Mouse (Mus musculus): ENCODE results near the gene Fezf1. TPM values are rescaled to one million over a fixed set of nuclear protein-coding genes. Genes with fewer than 3 reads are reported as not detected.

Gene Fezf1
- polyA plus RNA-seq, 2 experiments = not detected

- Histone ChIP-seq H3K4me2 (ENCODE audit: low read depth) (no peak overlapping the region), H3K9me3 (ENCODE audit: control insufficient read depth, low read length) (no peaks in the 10 kb centered on the region), H3K27me3 (ENCODE audit: control insufficient read depth, insufficient read depth, low read length) (peaks cover 87% of the 10 kb centered on the region), H3K4me1 (replicated peaks; ENCODE audit: control insufficient read depth in 2 of 2, insufficient read depth in 2 of 2, low read length in 1 of 2) (no peaks in the 10 kb centered on the region), H3K4me3 (ENCODE audit: insufficient read depth in 1 of 2, low read depth in 2 of 2, low read length in 2 of 2) (no peak overlapping the region), H3K9ac (replicated peaks) (no peak overlapping the region), H3K27ac (no peak overlapping the region), H3K36me3 (replicated peaks; ENCODE audit: control insufficient read depth, insufficient read depth, low read depth) (no peaks in the 10 kb centered on the region)
- TF ChIP-seq EP300 (IDR thresholded peaks at IDR 0.05; ENCODE audit: low read depth) = no peak
- TF ChIP-seq CTCF (IDR thresholded peaks at IDR 0.05; ENCODE audit: low read depth) = no peak
- DNase-seq (ENCODE audit: low read depth in 3 of 3, low spot score in 3 of 3) = no peak
- 3% methylated on average over 20 of the region's 20 CpGs for WGBS (ENCODE audit: insufficient replicate concordance)
- no peak for ATAC-seq (ENCODE audit: insufficient read depth)
Observed at GRCm38 (mm10) chr6:23252196-23253135, 4.3 kb upstream of the Fezf1 start.

- Histone ChIP-seq H3K4me3 (ENCODE audit: insufficient read depth in 1 of 2, low read depth in 2 of 2, low read length in 2 of 2) (no peak overlapping the region), H3K9ac (replicated peaks) (no peak overlapping the region), H3K27me3 (ENCODE audit: control insufficient read depth, insufficient read depth, low read length) (peaks cover 91% of the 10 kb centered on the region), H3K4me1 (replicated peaks; ENCODE audit: control insufficient read depth in 2 of 2, insufficient read depth in 2 of 2, low read length in 1 of 2) (no peaks in the 10 kb centered on the region), H3K4me2 (ENCODE audit: low read depth) (no peak overlapping the region), H3K36me3 (replicated peaks; ENCODE audit: control insufficient read depth, insufficient read depth, low read depth) (no peaks in the 10 kb centered on the region), H3K27ac (no peak overlapping the region), H3K9me3 (ENCODE audit: control insufficient read depth, low read length) (no peaks in the 10 kb centered on the region)
- no peak for DNase-seq (ENCODE audit: low read depth in 3 of 3, low spot score in 3 of 3)
- no peak for TF ChIP-seq EP300 (IDR thresholded peaks at IDR 0.05; ENCODE audit: low read depth)
- 6% methylated on average over 3 of the region's 3 CpGs for WGBS (ENCODE audit: insufficient replicate concordance)
- ATAC-seq (ENCODE audit: insufficient read depth) = no peak
Observed at GRCm38 (mm10) chr6:23251431-23251830, 3.3 kb upstream of the Fezf1 start.

- Histone ChIP-seq H3K36me3 (replicated peaks; ENCODE audit: control insufficient read depth, insufficient read depth, low read depth) (no peaks in the 10 kb centered on the region), H3K9me3 (ENCODE audit: control insufficient read depth, low read length) (no peaks in the 10 kb centered on the region), H3K4me1 (replicated peaks; ENCODE audit: control insufficient read depth in 2 of 2, insufficient read depth in 2 of 2, low read length in 1 of 2) (no peaks in the 10 kb centered on the region), H3K27me3 (ENCODE audit: control insufficient read depth, insufficient read depth, low read length) (peaks cover 92% of the 10 kb centered on the region), H3K27ac (no peak overlapping the region), H3K4me2 (ENCODE audit: low read depth) (no peak overlapping the region), H3K4me3 (ENCODE audit: insufficient read depth in 1 of 2, low read depth in 2 of 2, low read length in 2 of 2) (no peak overlapping the region), H3K9ac (replicated peaks) (no peak overlapping the region)
- no peak for ATAC-seq (ENCODE audit: insufficient read depth)
- 2% methylated on average over 22 of the region's 22 CpGs for WGBS (ENCODE audit: insufficient replicate concordance)
- DNase-seq (ENCODE audit: low read depth in 3 of 3, low spot score in 3 of 3) = no peak
- TF ChIP-seq EP300 (IDR thresholded peaks at IDR 0.05; ENCODE audit: low read depth) = no peak
- no peak for TF ChIP-seq CTCF (IDR thresholded peaks at IDR 0.05; ENCODE audit: low read depth)
Observed at GRCm38 (mm10) chr6:23250288-23250955, 2.3 kb upstream of the Fezf1 start.

- no peak overlapping the region for H3K4me2 ChIP-seq (ENCODE audit: low read depth)
- 3% methylated on average over 29 of the region's 29 CpGs for WGBS (ENCODE audit: insufficient replicate concordance)
- peaks cover 92% of the 10 kb centered on the region for H3K27me3 ChIP-seq (ENCODE audit: control insufficient read depth, insufficient read depth, low read length)
- H3K9me3 ChIP-seq (ENCODE audit: control insufficient read depth, low read length) = no peaks in the 10 kb centered on the region
- no peak overlapping the region for H3K27ac ChIP-seq
- TF ChIP-seq EP300 (IDR thresholded peaks at IDR 0.05; ENCODE audit: low read depth) (no peak), CTCF (IDR thresholded peaks at IDR 0.05; ENCODE audit: low read depth) (peak; percentile 10; the same call in 1 of the 2 replicates)
- no peak overlapping the region for H3K4me3 ChIP-seq (ENCODE audit: insufficient read depth in 1 of 2, low read depth in 2 of 2, low read length in 2 of 2)
- no peak for ATAC-seq (ENCODE audit: insufficient read depth)
- no peaks in the 10 kb centered on the region for H3K36me3 ChIP-seq (replicated peaks; ENCODE audit: control insufficient read depth, insufficient read depth, low read depth)
- DNase-seq (ENCODE audit: low read depth in 3 of 3, low spot score in 3 of 3) = no peak
- H3K4me1 ChIP-seq (replicated peaks; ENCODE audit: control insufficient read depth in 2 of 2, insufficient read depth in 2 of 2, low read length in 1 of 2) = no peaks in the 10 kb centered on the region
- H3K9ac ChIP-seq (replicated peaks) = no peak overlapping the region
Observed at GRCm38 (mm10) chr6:23249616-23250287, 1.6 kb upstream of the Fezf1 start.

- no peak for DNase-seq (ENCODE audit: low read depth in 3 of 3, low spot score in 3 of 3)
- no peak for TF ChIP-seq CTCF (IDR thresholded peaks at IDR 0.05; ENCODE audit: low read depth)
- no peak for TF ChIP-seq EP300 (IDR thresholded peaks at IDR 0.05; ENCODE audit: low read depth)
- peaks cover 92% of the 10 kb centered on the region for H3K27me3 ChIP-seq (ENCODE audit: control insufficient read depth, insufficient read depth, low read length)
- ATAC-seq (ENCODE audit: insufficient read depth) = no peak
- no peak overlapping the region for H3K4me2 ChIP-seq (ENCODE audit: low read depth)
- no peak overlapping the region for H3K4me3 ChIP-seq (ENCODE audit: insufficient read depth in 1 of 2, low read depth in 2 of 2, low read length in 2 of 2)
- no peaks in the 10 kb centered on the region for H3K4me1 ChIP-seq (replicated peaks; ENCODE audit: control insufficient read depth in 2 of 2, insufficient read depth in 2 of 2, low read length in 1 of 2)
- H3K36me3 ChIP-seq (replicated peaks; ENCODE audit: control insufficient read depth, insufficient read depth, low read depth) = no peaks in the 10 kb centered on the region
- H3K27ac ChIP-seq = no peak overlapping the region
- H3K9me3 ChIP-seq (ENCODE audit: control insufficient read depth, low read length) = no peaks in the 10 kb centered on the region
- H3K9ac ChIP-seq (replicated peaks) = no peak overlapping the region
- WGBS (ENCODE audit: insufficient replicate concordance) = under 1% methylated on average over 23 of the region's 24 CpGs
Observed at GRCm38 (mm10) chr6:23249053-23249401, 865 bp upstream of the Fezf1 start.

All from liver, embryonic 14.5 days (tissue).